Mouse (Mus musculus): Measurements from ENCODE around the gene Mageb18. TPM values are rescaled to one million over a fixed set of nuclear protein-coding genes. Genes with fewer than 3 reads are reported as not detected.
"Not testable (repeated sequence)": the region's sequence is repeated elsewhere in the genome, so short reads cannot be mapped to it uniquely, and the experiment has no call there.

The Mageb18 gene
- total and polyA plus RNA-seq, 3 experiments, result not detected

GRCm38 (mm10) chrX:92527826-92528225 is 71.5 kb downstream of the Mageb18 start:
- no peak for DNase-seq (ENCODE audit: low read depth, low spot score)
- H3K9me3 ChIP-seq (replicated peaks; ENCODE audit: insufficient read depth, low read length), result no peaks in the 10 kb centered on the region
- H3K4me3 ChIP-seq (ENCODE audit: control insufficient read depth in 1 of 2, insufficient read depth in 1 of 2, low read depth in 2 of 2, low read length in 2 of 2), result no peak overlapping the region
- no peaks in the 10 kb centered on the region for H3K4me1 ChIP-seq (ENCODE audit: control insufficient read depth in 1 of 2, insufficient read depth in 2 of 2, low read length in 2 of 2)
- no peak overlapping the region for H3K9ac ChIP-seq (ENCODE audit: control insufficient read depth, low read depth, low read length, poor library complexity, severe bottlenecking)
- no peaks in the 10 kb centered on the region for H3K79me2 ChIP-seq (ENCODE audit: control insufficient read depth, insufficient read depth, low read length, poor library complexity)
- H3K27ac ChIP-seq (ENCODE audit: control insufficient read depth, low read depth, low read length), result no peak overlapping the region
- no peaks in the 10 kb centered on the region for H3K27me3 ChIP-seq (ENCODE audit: control insufficient read depth in 1 of 2, insufficient read depth in 2 of 2, low read length in 2 of 2)
- no peak for TF ChIP-seq GABPA (IDR thresholded peaks at IDR 0.05; ENCODE audit: low read depth, low read length)
- no peak for TF ChIP-seq USF2 (IDR thresholded peaks at IDR 0.05; ENCODE audit: borderline replicate concordance in 1 of 2, insufficient read depth in 1 of 2, low read depth in 1 of 2, low read length in 2 of 2)
- no peak for TF ChIP-seq CTCF (IDR thresholded peaks at IDR 0.05 in 2 of 3, conservative IDR thresholded peaks at IDR 0.05 in 1 of 3; ENCODE audit: control insufficient read depth in 1 of 3, insufficient read depth in 1 of 3, low read depth in 2 of 3, low read length in 3 of 3, poor library complexity in 1 of 3, severe bottlenecking in 1 of 3)
- TF ChIP-seq MYC (IDR thresholded peaks at IDR 0.05; ENCODE audit: low read depth, low read length), result no peak
- TF ChIP-seq CHD1 (IDR thresholded peaks at IDR 0.05; ENCODE audit: low read depth, low read length), result no peak
- TF ChIP-seq MAZ (IDR thresholded peaks at IDR 0.05; ENCODE audit: low read depth, low read length), result no peak
- no peak for TF ChIP-seq MEF2A (IDR thresholded peaks at IDR 0.05; ENCODE audit: extremely low read depth, insufficient replicate concordance, low read depth, low read length, poor library complexity, severe bottlenecking)
- no peak for TF ChIP-seq SIN3A (IDR thresholded peaks at IDR 0.05; ENCODE audit: low read length)
- no peak for TF ChIP-seq EP300 (IDR thresholded peaks at IDR 0.05; ENCODE audit: low read depth in 1 of 2, low read length in 2 of 2)
- no peak for TF ChIP-seq ZC3H11A (IDR thresholded peaks at IDR 0.05; ENCODE audit: low read depth, low read length)
- no peak for TF ChIP-seq BHLHE40 (IDR thresholded peaks at IDR 0.05; ENCODE audit: borderline replicate concordance, low read depth, low read length)
- TF ChIP-seq ELF1 (IDR thresholded peaks at IDR 0.05; ENCODE audit: low read depth, low read length), result no peak
- no peak for TF ChIP-seq MXI1 (IDR thresholded peaks at IDR 0.05; ENCODE audit: low read depth, low read length)
- no peak for TF ChIP-seq ZMIZ1 (IDR thresholded peaks at IDR 0.05; ENCODE audit: low read depth, low read length)
- no peak for TF ChIP-seq JUND (IDR thresholded peaks at IDR 0.05; ENCODE audit: low read depth, low read length)
- TF ChIP-seq ZKSCAN1 (IDR thresholded peaks at IDR 0.05; ENCODE audit: low read depth, low read length), result no peak
- TF ChIP-seq USF1 (IDR thresholded peaks at IDR 0.05; ENCODE audit: low read depth, low read length), result no peak
- TF ChIP-seq TAL1 (IDR thresholded peaks at IDR 0.05; ENCODE audit: low read length), result no peak
- TF ChIP-seq ETS1 (IDR thresholded peaks at IDR 0.05; ENCODE audit: low read depth, low read length), result no peak
- no peaks in the 10 kb centered on the region for H3K36me3 ChIP-seq (ENCODE audit: control insufficient read depth in 1 of 2, insufficient read depth in 2 of 2, low read length in 2 of 2)

DNA sequence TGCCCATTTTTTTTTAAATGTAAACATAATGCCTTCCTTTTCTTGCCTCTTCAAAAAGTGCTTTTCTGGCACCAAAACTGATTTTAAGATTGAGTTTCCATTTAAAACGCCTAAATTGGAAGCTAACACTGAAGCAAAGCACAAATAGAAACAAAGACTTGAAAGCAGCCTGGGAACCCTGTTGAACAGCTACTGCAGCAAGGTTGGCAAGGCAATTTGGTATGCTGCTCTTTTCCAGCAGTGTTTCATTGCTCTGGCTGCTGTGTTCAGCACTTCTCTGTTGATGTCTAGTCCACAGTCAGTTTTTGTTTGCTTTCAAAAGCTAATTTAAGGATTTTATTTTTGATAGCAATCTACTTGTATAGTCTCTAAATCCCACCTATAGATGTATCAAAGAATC is 101.1 kb downstream of the Mageb18 start:
- H3K4me1 ChIP-seq (ENCODE audit: control insufficient read depth in 1 of 2, insufficient read depth in 2 of 2, low read length in 2 of 2), result no peaks in the 10 kb centered on the region
- no peak for DNase-seq (ENCODE audit: low read depth, low spot score)
- no peaks in the 10 kb centered on the region for H3K36me3 ChIP-seq (ENCODE audit: control insufficient read depth in 1 of 2, insufficient read depth in 2 of 2, low read length in 2 of 2)
- no peaks in the 10 kb centered on the region for H3K9me3 ChIP-seq (replicated peaks; ENCODE audit: insufficient read depth, low read length)
- no peaks in the 10 kb centered on the region for H3K79me2 ChIP-seq (ENCODE audit: control insufficient read depth, insufficient read depth, low read length, poor library complexity)
- no peak overlapping the region for H3K9ac ChIP-seq (ENCODE audit: control insufficient read depth, low read depth, low read length, poor library complexity, severe bottlenecking)
- H3K27me3 ChIP-seq (ENCODE audit: control insufficient read depth in 1 of 2, insufficient read depth in 2 of 2, low read length in 2 of 2), result no peaks in the 10 kb centered on the region
- H3K4me3 ChIP-seq (ENCODE audit: control insufficient read depth in 1 of 2, insufficient read depth in 1 of 2, low read depth in 2 of 2, low read length in 2 of 2), result no peak overlapping the region
- no peak overlapping the region for H3K27ac ChIP-seq (ENCODE audit: control insufficient read depth, low read depth, low read length)
- no peak for TF ChIP-seq ELF1 (IDR thresholded peaks at IDR 0.05; ENCODE audit: low read depth, low read length)
- TF ChIP-seq ETS1 (IDR thresholded peaks at IDR 0.05; ENCODE audit: low read depth, low read length), result no peak

DNA sequence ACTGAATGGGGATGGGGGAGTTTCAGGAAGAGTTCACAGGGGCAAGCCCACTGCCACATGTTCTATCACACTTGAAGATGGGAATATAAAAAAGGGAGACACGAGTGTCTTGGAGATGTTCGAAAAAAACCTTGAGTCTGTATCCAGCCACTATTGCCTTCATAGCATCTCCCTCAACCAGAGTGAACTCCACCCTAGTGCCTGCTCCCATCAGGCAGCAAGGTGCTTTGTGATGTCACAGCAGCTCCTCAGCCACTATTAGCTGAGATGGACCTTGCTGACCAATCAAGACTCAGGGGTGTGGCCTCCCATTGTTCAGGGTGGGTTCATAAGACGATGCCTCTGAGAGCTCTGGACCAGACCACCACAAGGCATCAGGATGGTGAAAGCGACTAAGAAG is 109.7 kb downstream of the Mageb18 start, which contains the start of gene Gm5941:
Gm5941 (plus strand) TSS at position 301 of the 400 bp plus-strand sequence.
- H3K36me3 ChIP-seq (ENCODE audit: control insufficient read depth in 1 of 2, insufficient read depth in 2 of 2, low read length in 2 of 2); H3K27me3 ChIP-seq (ENCODE audit: control insufficient read depth in 1 of 2, insufficient read depth in 2 of 2, low read length in 2 of 2); H3K27ac ChIP-seq (ENCODE audit: control insufficient read depth, low read depth, low read length); H3K4me3 ChIP-seq (ENCODE audit: control insufficient read depth in 1 of 2, insufficient read depth in 1 of 2, low read depth in 2 of 2, low read length in 2 of 2); H3K9me3 ChIP-seq (replicated peaks; ENCODE audit: insufficient read depth, low read length); DNase-seq (ENCODE audit: low read depth, low spot score); H3K9ac ChIP-seq (ENCODE audit: control insufficient read depth, low read depth, low read length, poor library complexity, severe bottlenecking); H3K4me1 ChIP-seq (ENCODE audit: control insufficient read depth in 1 of 2, insufficient read depth in 2 of 2, low read length in 2 of 2); H3K79me2 ChIP-seq (ENCODE audit: control insufficient read depth, insufficient read depth, low read length, poor library complexity): not testable (repeated sequence)
